Mouse (Mus musculus) MEL (cell line): ENCODE measurements at regions not wholly inside any gene's neighbourhood (a gene's known extent, or its start where the extent isn't known, plus 50 kb on each side); places are given as distances from the start of the nearest gene placed in this dataset.

Experiments
- DNase-seq: peaks from one replicate; pipeline ENCODE4 v3.0.0; 2011; ENCODE audit warnings: low read depth, low spot score
- H3K27ac ChIP-seq: 2 replicates; pipeline ENCODE4 v1.5.1; 2012; ENCODE audit warnings: low read depth, mild to moderate bottlenecking, control low read depth, low read length, moderate library complexity; ENCODE audit not compliant: control insufficient read depth
- H3K27me3 ChIP-seq, 2 experiments: fragments of 150-350 bp in 1 of 2; sonication (generic) in 1 of 2; 2 replicates each; pipeline ENCODE4 v1.6.1; 2012; ENCODE audit warnings: low read length in 2 of 2, mild to moderate bottlenecking in 2 of 2, improper control_type of control experiment in 1 of 2, moderate library complexity in 1 of 2; ENCODE audit not compliant: insufficient read depth in 2 of 2, control insufficient read depth in 1 of 2
- H3K36me3 ChIP-seq, 2 experiments: 2 replicates each; pipeline ENCODE4 v1.6.1; 2012 to 2014; ENCODE audit warnings: low read length in 2 of 2, improper control_type of control experiment in 1 of 2, inconsistent platforms in 1 of 2, mild to moderate bottlenecking in 1 of 2; ENCODE audit not compliant: insufficient read depth in 2 of 2, control insufficient read depth in 1 of 2
- H3K4me1 ChIP-seq, 2 experiments: fragments of 150-350 bp in 1 of 2; sonication (generic) in 1 of 2; 2 replicates each; pipeline ENCODE4 v1.6.1; 2012; ENCODE audit warnings: low read length in 2 of 2, improper control_type of control experiment in 1 of 2, mild to moderate bottlenecking in 1 of 2; ENCODE audit not compliant: insufficient read depth in 2 of 2, control insufficient read depth in 1 of 2
- H3K4me3 ChIP-seq, 2 experiments: fragments of 150-350 bp in 1 of 2; sonication (generic) in 1 of 2; 2 replicates each; pipeline ENCODE4 v1.5.1; 2012; ENCODE audit warnings: low read depth in 2 of 2, low read length in 2 of 2, mild to moderate bottlenecking in 2 of 2, moderate library complexity in 2 of 2, control low read depth in 1 of 2, improper control_type of control experiment in 1 of 2; ENCODE audit not compliant: control insufficient read depth in 1 of 2, insufficient read depth in 1 of 2
- H3K79me2 ChIP-seq: 2 replicates; pipeline ENCODE4 v1.6.1; 2012; ENCODE audit warnings: mild to moderate bottlenecking, low read length, moderate library complexity; ENCODE audit not compliant: control insufficient read depth, poor library complexity, insufficient read depth
- H3K9ac ChIP-seq: 2 replicates; pipeline ENCODE4 v1.6.1; 2012; ENCODE audit warnings: low read depth, mild to moderate bottlenecking, control low read depth, low read length, moderate library complexity; ENCODE audit not compliant: control insufficient read depth, poor library complexity, severe bottlenecking
- H3K9me3 ChIP-seq: fragments of 150-350 bp; sonication (generic); replicated peaks from 2 replicates; pipeline ENCODE4 v1.6.1; 2012; ENCODE audit warnings: mild to moderate bottlenecking, low read length, improper control_type of control experiment, moderate library complexity; ENCODE audit not compliant: insufficient read depth
- CTCF ChIP-seq, 3 experiments: IDR thresholded peaks in 2 of 3; conservative IDR thresholded peaks in 1 of 3; 2 replicates each; pipeline ENCODE4 v1.5.1; 2011 to 2012; ENCODE audit warnings: low read length in 3 of 3, low read depth in 2 of 3, mild to moderate bottlenecking in 2 of 3, improper control_type of control experiment in 1 of 3, inconsistent platforms in 1 of 3, mixed read lengths in 1 of 3, moderate library complexity in 1 of 3; ENCODE audit not compliant: control insufficient read depth in 1 of 3, insufficient read depth in 1 of 3, poor library complexity in 1 of 3, severe bottlenecking in 1 of 3
- ETS1 ChIP-seq: IDR thresholded peaks from 2 replicates; pipeline ENCODE4 v1.6.1; 2012; ENCODE audit warnings: low read depth, mild to moderate bottlenecking, inconsistent platforms, low read length, improper control_type of control experiment, moderate library complexity
- GABPA ChIP-seq: IDR thresholded peaks from 2 replicates; pipeline ENCODE4 v1.6.1; 2012; ENCODE audit warnings: low read depth, mild to moderate bottlenecking, inconsistent platforms, low read length, improper control_type of control experiment, moderate library complexity
- GATA1 ChIP-seq: IDR thresholded peaks from 2 replicates; pipeline ENCODE4 v1.6.1; 2011; ENCODE audit warnings: low read depth, low read length, improper control_type of control experiment
- KAT2A ChIP-seq: conservative IDR thresholded peaks from 2 replicates; pipeline ENCODE4 v1.6.1; 2012; ENCODE audit warnings: low read depth, low read length, improper control_type of control experiment, inconsistent platforms
- MAFK ChIP-seq: IDR thresholded peaks from 2 replicates; pipeline ENCODE4 v1.6.1; 2011; ENCODE audit warnings: low read depth, mild to moderate bottlenecking, low read length, improper control_type of control experiment, borderline replicate concordance
- MEF2A ChIP-seq: IDR thresholded peaks from 2 replicates; pipeline ENCODE4 v1.6.1; 2014; ENCODE audit warnings: low read depth, mild to moderate bottlenecking, inconsistent platforms, low read length, improper control_type of control experiment; ENCODE audit not compliant: poor library complexity, insufficient replicate concordance, severe bottlenecking; ENCODE audit errors: extremely low read depth
- MYB ChIP-seq: IDR thresholded peaks from 2 replicates; pipeline ENCODE4 v1.6.1; 2011; ENCODE audit warnings: mild to moderate bottlenecking, low read depth, low read length, improper control_type of control experiment
- MYC ChIP-seq: IDR thresholded peaks from 2 replicates; pipeline ENCODE4 v1.6.1; 2011; ENCODE audit warnings: low read depth, mild to moderate bottlenecking, low read length, improper control_type of control experiment, moderate library complexity
- NELFE ChIP-seq: IDR thresholded peaks from 2 replicates; pipeline ENCODE4 v1.6.1; 2011; ENCODE audit warnings: low read depth, low read length, improper control_type of control experiment
- RAD21 ChIP-seq: IDR thresholded peaks from 2 replicates; pipeline ENCODE4 v1.6.1; 2011; ENCODE audit warnings: mild to moderate bottlenecking, low read depth, low read length, improper control_type of control experiment
- SIN3A ChIP-seq: IDR thresholded peaks from 2 replicates; pipeline ENCODE4 v1.6.1; 2012; ENCODE audit warnings: low read length, improper control_type of control experiment, inconsistent platforms
- SMC3 ChIP-seq: IDR thresholded peaks from 2 replicates; pipeline ENCODE4 v1.6.1; 2011; ENCODE audit warnings: low read depth, low read length, improper control_type of control experiment
- TBP ChIP-seq: IDR thresholded peaks from 2 replicates; pipeline ENCODE4 v1.8.0; 2011; ENCODE audit warnings: low read depth, low read length, improper control_type of control experiment
- TCF12 ChIP-seq: IDR thresholded peaks from 2 replicates; pipeline ENCODE4 v1.6.1; 2014; ENCODE audit warnings: low read depth, mild to moderate bottlenecking, inconsistent platforms, low read length, improper control_type of control experiment, moderate library complexity
- UBTF ChIP-seq: IDR thresholded peaks from 2 replicates; pipeline ENCODE4 v1.6.1; 2012; ENCODE audit warnings: low read depth, mild to moderate bottlenecking, inconsistent platforms, low read length, improper control_type of control experiment, moderate library complexity, borderline replicate concordance; ENCODE audit not compliant: insufficient read depth
- USF1 ChIP-seq: IDR thresholded peaks from 2 replicates; pipeline ENCODE4 v1.6.1; 2014; ENCODE audit warnings: low read depth, mild to moderate bottlenecking, inconsistent platforms, low read length, improper control_type of control experiment, moderate library complexity
- ZKSCAN1 ChIP-seq: IDR thresholded peaks from 2 replicates; pipeline ENCODE4 v1.6.1; 2012; ENCODE audit warnings: low read depth, mild to moderate bottlenecking, inconsistent platforms, low read length, improper control_type of control experiment, moderate library complexity

GRCm38 (mm10) chr10:97248522-97248921, 230.9 kb upstream of the Dcn start:
- H3K36me3 ChIP-seq, result no peaks in the 10 kb centered on the region
- TF ChIP-seq KAT2A, result no peak
- TF ChIP-seq NELFE, result no peak
- no peak for TF ChIP-seq SIN3A
- no peak for TF ChIP-seq GATA1
- no peak for TF ChIP-seq GABPA
- no peak for TF ChIP-seq USF1
- no peak for TF ChIP-seq SMC3
- no peak for TF ChIP-seq UBTF
- TF ChIP-seq TBP, result no peak
- no peak for TF ChIP-seq MEF2A
- no peak for TF ChIP-seq MYC
- no peak for TF ChIP-seq ETS1
- no peak for TF ChIP-seq MAFK
- TF ChIP-seq TCF12, result no peak
- TF ChIP-seq MYB, result no peak
- TF ChIP-seq ZKSCAN1, result no peak
- TF ChIP-seq RAD21, result no peak
- TF ChIP-seq, all 39 proteins: peak for 0
- Histone ChIP-seq H3K4me1 (no peaks in the 10 kb centered on the region), H3K27ac (no peak overlapping the region), H3K9ac (no peak overlapping the region), H3K9me3 (no peaks in the 10 kb centered on the region), H3K4me3 (no peak overlapping the region), H3K79me2 (no peaks in the 10 kb centered on the region), H3K27me3 (no peaks in the 10 kb centered on the region)
- DNase-seq, result no peak

GRCm38 (mm10) chr10:97249760-97250159, 229.6 kb upstream of the Dcn start:
- H3K4me1 ChIP-seq, result no peaks in the 10 kb centered on the region
- no peak overlapping the region for H3K9ac ChIP-seq
- no peaks in the 10 kb centered on the region for H3K36me3 ChIP-seq
- TF ChIP-seq USF1 (no peak), SMC3 (no peak), CTCF (IDR thresholded peaks at IDR 0.05 in 2 of 3, conservative IDR thresholded peaks at IDR 0.05 in 1 of 3; ENCODE audit: control insufficient read depth in 1 of 3, insufficient read depth in 1 of 3, low read depth in 2 of 3, low read length in 3 of 3, poor library complexity in 1 of 3, severe bottlenecking in 1 of 3) (no peak)
- no peaks in the 10 kb centered on the region for H3K9me3 ChIP-seq
- no peaks in the 10 kb centered on the region for H3K79me2 ChIP-seq
- H3K4me3 ChIP-seq, result no peak overlapping the region
- no peak for DNase-seq
- no peaks in the 10 kb centered on the region for H3K27me3 ChIP-seq
- H3K27ac ChIP-seq, result no peak overlapping the region
